Comparison of ENCODE assay signal across 14 mouse cellular contexts in genomic region chrX:137805484-137806200, GRCm38 (mm10).
A peak's percentile ranks its signal among the peaks of the same experiment; 100 is the strongest.
DNase-seq lines count a peak whose midpoint lies in the region; ATAC-seq and TF ChIP-seq lines count a peak whose summit lies in the region.
"Had no signal": no experiment of that assay in that cellular context is flagged by ENCODE, and none has a peak within 500 bp of the region (broad histone marks: within the 10 kb centered on the region; RNA-seq: fewer than 3 reads in every experiment).

No protein-coding gene starts in this region.

- TF ChIP-seq CTCF in stomach, postnatal 0 days (IDR thresholded peaks at IDR 0.05; ENCODE audit: low read depth): no peak

- DNase-seq in adrenal gland, adult 2 months: peak; percentile 6
- DNase-seq in adrenal gland, postnatal 25 days: no peak
- no peak for DNase-seq in stomach, postnatal 0 days (ENCODE audit: low spot score)
- DNase-seq in right cerebral cortex, postnatal 10 days (ENCODE audit: low spot score in 2 of 2): no peak
- DNase-seq in ovary, postnatal 14 days (ENCODE audit: low spot score): no peak
- DNase-seq: cerebellum, adult 9-10 months; heart, adult 2 months; lung, postnatal 36 days; right cerebral cortex, postnatal 25 days had no signal

- no peaks in the 10 kb centered on the region for H3K36me3 ChIP-seq in stomach, embryonic 14.5 days (ENCODE audit: control insufficient read depth, insufficient read depth, low read length)
- H3K36me3 ChIP-seq in stomach, postnatal 0 days (ENCODE audit: control insufficient read depth, insufficient read depth, low read length): no peaks in the 10 kb centered on the region
- no peaks in the 10 kb centered on the region for H3K36me3 ChIP-seq in midbrain, embryonic 16.5 days (ENCODE audit: control insufficient read depth, insufficient read depth, low read length)
- no peaks in the 10 kb centered on the region for H3K36me3 ChIP-seq in heart, embryonic 11.5 days (ENCODE audit: control insufficient read depth, insufficient read depth, low read length)

- peak; percentile 53; the same call in 1 of the 2 replicates for ATAC-seq in stomach, embryonic 14.5 days (ENCODE audit: insufficient number of reproducible peaks, insufficient read depth, low FRiP score, low read depth)
- ATAC-seq in stomach, postnatal 0 days (ENCODE audit: low FRiP score, low TSS enrichment): no peak
- peak; percentile 83 for ATAC-seq in midbrain, embryonic 16.5 days
- ATAC-seq in heart, embryonic 11.5 days (replicated peaks; ENCODE audit: insufficient number of reproducible peaks, low FRiP score, low TSS enrichment): no peak

- TF ChIP-seq EP300 in stomach, postnatal 0 days (optimal IDR thresholded peaks at IDR 0.05): no peak

- H3K9ac ChIP-seq in stomach, embryonic 14.5 days (replicated peaks; ENCODE audit: low read depth, low read length): no peak overlapping the region
- no peak overlapping the region for H3K9ac ChIP-seq in stomach, postnatal 0 days (ENCODE audit: low read length)
- H3K9ac ChIP-seq in midbrain, embryonic 16.5 days (ENCODE audit: low read depth, low read length): no peak overlapping the region
- H3K9ac ChIP-seq in heart, embryonic 11.5 days (ENCODE audit: low read depth, low read length): no peak overlapping the region

- no peak overlapping the region for H3K4me3 ChIP-seq in stomach, embryonic 14.5 days (ENCODE audit: low read depth, low read length)
- H3K4me3 ChIP-seq in stomach, postnatal 0 days (ENCODE audit: low read depth, low read length): no peak overlapping the region
- H3K4me3 ChIP-seq in midbrain, embryonic 16.5 days (ENCODE audit: low read depth, low read length): no peak overlapping the region
- no peak overlapping the region for H3K4me3 ChIP-seq in heart, embryonic 11.5 days (ENCODE audit: low read depth, low read length)
- H3K4me3 ChIP-seq: heart, adult 2 months had no signal

- 55% methylated on average over 6 of the region's 6 CpGs for WGBS in stomach, embryonic 14.5 days
- WGBS in stomach, postnatal 0 days: 53% methylated on average over 6 of the region's 6 CpGs
- WGBS in midbrain, embryonic 16.5 days: 35% methylated on average over 6 of the region's 6 CpGs
- 71% methylated on average over 6 of the region's 6 CpGs for WGBS in heart, embryonic 11.5 days (ENCODE audit: insufficient replicate concordance)

- H3K9me3 ChIP-seq in stomach, embryonic 14.5 days (ENCODE audit: control insufficient read depth, low read depth, low read length): no peaks in the 10 kb centered on the region
- H3K9me3 ChIP-seq in stomach, postnatal 0 days (ENCODE audit: control insufficient read depth, low read length): no peaks in the 10 kb centered on the region
- H3K9me3 ChIP-seq in midbrain, embryonic 16.5 days (replicated peaks; ENCODE audit: control insufficient read depth, low read length, poor library complexity, severe bottlenecking): no peaks in the 10 kb centered on the region
- H3K9me3 ChIP-seq in heart, embryonic 11.5 days (replicated peaks; ENCODE audit: control insufficient read depth, low read length): no peaks in the 10 kb centered on the region

- no peak overlapping the region for H3K27ac ChIP-seq in stomach, embryonic 14.5 days (ENCODE audit: low read length)
- H3K27ac ChIP-seq in stomach, postnatal 0 days (replicated peaks): no peak overlapping the region
- H3K27ac ChIP-seq in midbrain, embryonic 16.5 days (ENCODE audit: low read length): no peak overlapping the region
- H3K27ac ChIP-seq in heart, embryonic 11.5 days (ENCODE audit: low read depth, low read length): no peak overlapping the region
- H3K27ac ChIP-seq: heart, adult 2 months; kidney, postnatal 0 days had no signal

- no peaks in the 10 kb centered on the region for H3K27me3 ChIP-seq in stomach, embryonic 14.5 days (ENCODE audit: control insufficient read depth, insufficient read depth, low read length)
- no peaks in the 10 kb centered on the region for H3K27me3 ChIP-seq in stomach, postnatal 0 days (ENCODE audit: control insufficient read depth, insufficient read depth, low read length)
- H3K27me3 ChIP-seq in midbrain, embryonic 16.5 days (ENCODE audit: control insufficient read depth, insufficient read depth, low read depth, low read length): no peaks in the 10 kb centered on the region
- H3K27me3 ChIP-seq in heart, embryonic 11.5 days (ENCODE audit: control insufficient read depth, insufficient read depth, low read length): no peaks in the 10 kb centered on the region

- H3K4me1 ChIP-seq in stomach, embryonic 14.5 days (ENCODE audit: control insufficient read depth, insufficient read depth, low read length): no peaks in the 10 kb centered on the region
- no peaks in the 10 kb centered on the region for H3K4me1 ChIP-seq in stomach, postnatal 0 days (replicated peaks; ENCODE audit: control insufficient read depth, insufficient read depth)
- no peaks in the 10 kb centered on the region; the same call in 1 of the 2 replicates for H3K4me1 ChIP-seq in midbrain, embryonic 16.5 days (ENCODE audit: control insufficient read depth, insufficient read depth, low read length)
- no peaks in the 10 kb centered on the region for H3K4me1 ChIP-seq in heart, embryonic 11.5 days (ENCODE audit: control insufficient read depth, insufficient read depth, low read length)

- H3K4me2 ChIP-seq in stomach, embryonic 14.5 days (replicated peaks; ENCODE audit: low read depth, low read length): no peak overlapping the region
- H3K4me2 ChIP-seq in stomach, postnatal 0 days (replicated peaks; ENCODE audit: low read depth): no peak overlapping the region
- no peak overlapping the region for H3K4me2 ChIP-seq in midbrain, embryonic 16.5 days (ENCODE audit: low read length)
- H3K4me2 ChIP-seq in heart, embryonic 11.5 days: no peak overlapping the region
- H3K4me2 ChIP-seq: liver, embryonic 11.5 days had no signal

Comparison
In these comparisons a context has a peak if more than half of its experiments do, and no peak if none do; other contexts are left out.
1. ATAC-seq: peak in stomach, embryonic 14.5 days (single experiment) and midbrain, embryonic 16.5 days (single experiment); none in stomach, postnatal 0 days (single experiment) and heart, embryonic 11.5 days (single experiment).